Mouse (Mus musculus) liver, embryonic 14.5 days (tissue): ENCODE results near the gene Ltbp3. TPM values are rescaled to one million over a fixed set of nuclear protein-coding genes. Genes with fewer than 3 reads are reported as not detected.
"Not testable (repeated sequence)": the region's sequence is repeated elsewhere in the genome, so short reads cannot be mapped to it uniquely, and the experiment has no call there.

Experiments
- ATAC-seq: fragments of 200-750 bp; cut with Nextera tagmentation; 2 replicates; pipeline ENCODE4 v1.8.0; 2017; ENCODE audit warnings: moderate number of reproducible peaks, mild to moderate bottlenecking, moderate library complexity; ENCODE audit not compliant: insufficient read depth
- DNase-seq, 3 experiments: peaks; one replicate each; pipeline ENCODE4 v3.0.0-alpha.2; 2012 to 2013; ENCODE audit warnings: low read depth in 3 of 3, low spot score in 3 of 3
- H3K27ac ChIP-seq: fragments of 300-500 bp; sonication (generic); 2 replicates; pipeline ENCODE4 v1.5.1; 2014; ENCODE audit warnings: moderate library complexity, mild to moderate bottlenecking, control low read depth, inconsistent platforms
- H3K27me3 ChIP-seq: fragments of 300-500 bp; sonication (generic); 2 replicates; pipeline ENCODE4 v1.6.1; 2014; ENCODE audit warnings: mild to moderate bottlenecking, low read length, moderate library complexity; ENCODE audit not compliant: control insufficient read depth, insufficient read depth
- H3K36me3 ChIP-seq: fragments of 300-500 bp; sonication (generic); replicated peaks from 2 replicates; pipeline ENCODE4 v1.6.1; 2014; ENCODE audit warnings: low read depth; ENCODE audit not compliant: control insufficient read depth, insufficient read depth
- H3K4me1 ChIP-seq, 2 experiments: fragments of 200-500 bp in 1 of 2; fragments of 300-500 bp in 1 of 2; sonication (generic) in 1 of 2; replicated peaks; 2 replicates each; pipeline ENCODE4 v1.6.1; 2012 to 2014; ENCODE audit warnings: antibody characterized with exemption in 1 of 2, inconsistent platforms in 1 of 2, low read length in 1 of 2; ENCODE audit not compliant: control insufficient read depth in 2 of 2, insufficient read depth in 2 of 2
- H3K4me2 ChIP-seq: fragments of 300-500 bp; sonication (generic); 2 replicates; pipeline ENCODE4 v1.6.1; 2014; ENCODE audit warnings: low read depth, mild to moderate bottlenecking, control low read depth, moderate library complexity
- H3K4me3 ChIP-seq, 2 experiments: fragments of 200-500 bp in 1 of 2; fragments of 300-500 bp in 1 of 2; sonication (generic) in 1 of 2; 2 replicates each; pipeline ENCODE4 v1.5.1; 2012 to 2014; ENCODE audit warnings: low read depth in 2 of 2, low read length in 2 of 2, mild to moderate bottlenecking in 2 of 2, control low read depth in 1 of 2, inconsistent platforms in 1 of 2, moderate library complexity in 1 of 2; ENCODE audit not compliant: insufficient read depth in 1 of 2
- H3K9ac ChIP-seq: fragments of 300-500 bp; sonication (generic); replicated peaks from 2 replicates; pipeline ENCODE4 v1.6.1; 2014; ENCODE audit warnings: mild to moderate bottlenecking, control low read depth, moderate library complexity
- H3K9me3 ChIP-seq: fragments of 300-500 bp; sonication (generic); 2 replicates; pipeline ENCODE4 v1.6.1; 2016; ENCODE audit warnings: low read length, mixed read lengths; ENCODE audit not compliant: control insufficient read depth
- CTCF ChIP-seq: IDR thresholded peaks from 2 replicates; pipeline ENCODE4 v1.5.1; 2016; ENCODE audit warnings: antibody characterized with exemption, low read depth, control low read depth
- EP300 ChIP-seq: IDR thresholded peaks from 2 replicates; pipeline ENCODE4 v1.6.1; 2016; ENCODE audit warnings: antibody characterized with exemption, low read depth
- whole genome bisulfite sequencing: fragments of 180-500 bp; shearing (Covaris S2); extraction: QIAGEN DNeasy Blood & Tissue Kit; methylation state at CpG from one replicate; pipeline ENCODE4 v1.1.7; 2014; ENCODE audit not compliant: insufficient replicate concordance; 5-methylcytosine and 5-hydroxymethylcytosine counted together
- polyA plus RNA-seq, 2 experiments: library from polyadenylated mRNA; depleted of rRNA in 1 of 2; stranded (reverse) in 1 of 2; unstranded in 1 of 2; fragments of >200 nt; fragmentation: Nextera tagmentation in 1 of 2; extraction: Ambion mirVana in 1 of 2; gene quantifications; 2 replicates each; pipeline versions ENCODE4 v1.2.1 to v1.2.3; 2012 to 2014

Gene Ltbp3
- polyA plus RNA-seq, 2 experiments = 1.6 to 2.1 TPM

DNA sequence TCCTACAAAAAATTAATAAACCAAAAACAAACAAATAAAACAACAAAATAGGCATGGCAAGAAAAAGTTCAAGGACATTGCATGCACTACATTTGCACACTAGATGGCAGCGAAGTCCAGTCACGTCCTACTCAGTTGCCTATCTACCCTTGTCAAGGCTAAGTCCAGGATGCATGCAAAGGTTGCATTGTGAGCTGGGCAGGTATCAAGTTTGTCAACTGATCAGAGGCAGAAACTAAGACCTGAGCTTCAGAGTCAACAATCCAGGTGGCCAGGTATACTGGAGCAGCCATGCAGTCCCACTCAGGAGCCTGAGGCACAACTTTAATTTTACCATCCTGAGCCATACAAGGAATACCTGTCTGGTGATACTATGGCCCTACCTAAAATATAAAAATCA lies 52.4 kb downstream of the Ltbp3 start:
- Histone ChIP-seq H3K9me3 (no peaks in the 10 kb centered on the region), H3K27ac (peak overlapping the region; percentile 57), H3K4me3 (no peak overlapping the region), H3K4me2 (no peak overlapping the region), H3K27me3 (no peaks in the 10 kb centered on the region), H3K4me1 (peaks cover 22 to 38% of the 10 kb centered on the region in 2 experiments), H3K36me3 (peaks cover 34% of the 10 kb centered on the region), H3K9ac (no peak overlapping the region; the same call in 1 of the 2 replicates)
- TF ChIP-seq CTCF (peak; percentile 93), EP300 (no peak)
- WGBS = 0% methylated on average over 2 of the region's 2 CpGs
- peak; percentile 50 for ATAC-seq
- peak in 2 of 3 experiments; percentile 61 to 74 for DNase-seq

DNA sequence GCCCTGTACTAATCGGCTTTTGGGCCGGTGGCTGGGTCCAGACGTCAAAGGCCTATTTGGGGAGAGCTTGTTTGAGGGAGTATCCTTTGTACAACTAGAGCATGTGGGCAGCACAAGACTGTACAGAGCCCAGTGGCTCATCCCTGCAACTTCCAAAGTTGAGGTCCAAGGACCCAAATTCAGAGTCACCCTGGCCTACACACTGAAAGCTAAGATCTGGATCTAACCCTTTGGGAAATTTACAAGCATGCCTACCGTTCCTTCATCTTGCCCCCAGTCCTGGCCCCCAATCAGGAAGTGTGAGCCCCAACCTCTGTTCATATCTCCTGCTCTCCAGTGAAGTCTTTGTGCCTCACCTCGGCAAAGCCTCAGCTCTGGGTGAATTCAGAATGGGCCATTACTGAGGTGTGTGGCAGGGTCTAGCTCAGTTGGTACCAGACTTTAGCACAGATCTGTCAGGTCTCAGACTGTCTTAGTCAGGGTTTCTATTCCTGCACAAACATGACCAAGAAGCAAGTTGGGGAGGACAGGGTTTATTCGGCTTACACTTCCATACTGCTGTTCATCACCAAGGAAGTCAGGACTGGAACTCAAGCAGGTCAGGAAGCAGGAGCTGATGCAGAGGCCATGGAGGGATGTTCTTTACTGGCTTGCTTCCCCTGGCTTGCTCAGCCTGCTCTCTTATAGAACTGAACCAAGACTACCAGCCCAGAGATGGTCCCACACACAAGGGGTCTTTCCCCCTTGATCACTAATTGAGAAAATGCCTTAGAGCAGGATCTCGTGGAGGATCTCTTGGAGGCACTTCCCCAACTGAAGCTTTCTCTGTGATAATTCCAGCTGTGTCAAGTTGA lies 53.4 kb downstream of the Ltbp3 start:
- DNase-seq, H3K27me3 ChIP-seq, H3K9me3 ChIP-seq, H3K4me3 ChIP-seq: not testable (repeated sequence)
- WGBS = 23% methylated on average over 7 of the region's 7 CpGs
- 0 out of 2 replicates have a peak, but pooled peaks have one; percentile 6 for TF ChIP-seq EP300
- peak overlapping the region; percentile 15; the same call in 1 of the 2 replicates for H3K4me2 ChIP-seq
- peak; percentile 18 for ATAC-seq
- H3K36me3 ChIP-seq = peaks cover 44% of the 10 kb centered on the region
- peak overlapping the region; percentile 74 for H3K27ac ChIP-seq
- H3K4me1 ChIP-seq = peaks cover 22 to 38% of the 10 kb centered on the region in 2 experiments
- peak overlapping the region; percentile 13; the same call in 1 of the 2 replicates for H3K9ac ChIP-seq

DNA sequence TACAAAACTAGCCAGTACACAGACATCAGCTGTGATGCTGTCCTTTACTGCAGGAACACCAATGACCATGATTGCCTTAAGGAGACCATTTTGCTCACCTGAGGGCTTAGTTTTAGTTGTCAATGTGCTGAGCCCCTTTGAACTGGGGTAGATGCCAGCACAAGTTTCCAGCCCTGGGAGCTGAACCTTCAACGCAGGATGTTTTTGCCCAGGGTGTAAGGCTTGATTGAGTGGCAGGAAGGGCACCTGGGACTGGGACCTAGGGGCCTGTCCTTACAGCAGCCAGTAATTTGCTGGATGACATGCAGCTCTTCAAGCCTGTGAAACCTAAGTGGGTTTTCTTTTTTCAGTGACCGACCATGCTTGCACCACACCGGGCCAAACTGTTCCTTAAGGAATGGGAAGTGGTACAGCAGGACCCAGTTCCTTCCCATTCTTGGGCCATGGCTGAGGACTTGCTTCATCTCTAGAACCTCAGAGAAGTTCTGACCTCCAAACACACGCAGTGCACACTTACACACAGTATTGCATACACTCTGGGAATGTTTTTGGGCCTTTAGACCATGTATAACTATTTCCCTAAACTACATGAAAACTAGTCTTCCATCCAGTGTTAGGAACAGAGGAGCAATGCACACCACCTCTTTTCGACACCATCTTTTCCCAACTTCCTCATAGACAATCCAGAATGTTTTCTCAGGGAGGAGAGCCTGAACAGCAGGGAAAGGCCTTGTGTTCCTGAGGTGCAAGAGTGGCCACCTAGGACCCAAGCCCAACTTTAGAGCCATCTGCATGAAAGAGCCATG lies 54.3 kb downstream of the Ltbp3 start:
- peaks cover 22 to 38% of the 10 kb centered on the region in 2 experiments for H3K4me1 ChIP-seq
- peak overlapping the region; percentile 95 for H3K4me2 ChIP-seq
- peak overlapping the region; percentile 74 for H3K27ac ChIP-seq
- peak; percentile 9 for ATAC-seq
- H3K36me3 ChIP-seq = peaks cover 46% of the 10 kb centered on the region
- WGBS = 38% methylated on average over 5 of the region's 5 CpGs
- no peaks in the 10 kb centered on the region for H3K9me3 ChIP-seq
- H3K27me3 ChIP-seq = no peaks in the 10 kb centered on the region
- no peak overlapping the region; a peak in 1 of 4 replicates for H3K4me3 ChIP-seq
- TF ChIP-seq EP300 = 0 out of 2 replicates have a peak, but pooled peaks have one; percentile 19
- TF ChIP-seq CTCF = no peak
- peak in 1 of 3 experiments; percentile 67 for DNase-seq
- no peak overlapping the region; the same call in none of the 2 replicates for H3K9ac ChIP-seq

DNA sequence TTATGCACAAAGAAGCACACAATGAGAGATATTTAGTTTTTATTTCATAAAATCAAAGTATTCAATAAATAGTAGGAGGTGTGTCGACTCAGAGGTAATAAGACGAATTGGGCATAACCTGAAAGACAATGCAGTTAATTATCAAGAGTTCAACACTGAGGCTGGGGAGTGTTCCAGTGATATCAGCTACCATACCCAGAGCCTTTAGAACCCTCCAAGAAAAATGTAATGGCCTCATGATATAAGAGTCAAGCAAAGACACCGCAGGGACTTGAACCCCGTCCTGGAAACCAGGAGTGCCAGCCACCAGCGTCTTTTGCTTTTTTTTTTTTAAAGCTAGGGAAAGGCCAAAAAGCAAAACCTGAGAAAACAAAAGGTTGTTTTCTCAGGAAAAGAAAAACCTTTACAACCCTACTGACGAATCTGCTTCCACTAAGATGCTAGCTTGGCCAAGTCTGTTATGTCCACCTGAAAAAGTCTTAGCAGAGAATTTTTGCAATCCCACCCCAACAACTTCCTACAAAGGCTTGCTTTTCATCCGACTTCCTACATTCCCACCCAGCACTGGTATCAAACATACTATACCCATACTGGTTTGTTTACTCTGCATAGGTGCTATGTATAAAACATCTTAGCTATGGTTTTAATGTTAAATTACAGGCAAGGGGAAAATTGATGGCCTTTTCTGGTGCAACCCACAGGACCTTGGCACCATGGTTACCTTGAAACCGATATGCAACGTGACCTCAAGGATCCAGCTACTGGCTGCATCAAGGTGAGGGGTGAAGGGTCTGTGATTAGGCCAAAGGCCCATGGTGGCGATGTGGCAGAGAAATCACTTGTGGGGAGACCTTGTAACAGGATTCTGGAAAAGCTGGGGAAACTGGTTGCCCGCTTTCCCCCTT lies 55.2 kb downstream of the Ltbp3 start:
- Histone ChIP-seq H3K4me3 (peak overlapping the region; percentile 28 to 73; a peak in 3 of 4 replicates), H3K27ac (peak overlapping the region; percentile 86), H3K27me3 (no peaks in the 10 kb centered on the region), H3K9me3 (no peaks in the 10 kb centered on the region), H3K9ac (peak overlapping the region; percentile 10; the same call in 1 of the 2 replicates), H3K4me2 (peak overlapping the region; percentile 95), H3K36me3 (peaks cover 52% of the 10 kb centered on the region), H3K4me1 (peaks cover 22 to 38% of the 10 kb centered on the region in 2 experiments)
- TF ChIP-seq EP300 (no peak), CTCF (no peak)
- WGBS = 68% methylated on average over 11 of the region's 11 CpGs
- ATAC-seq = no peak
- DNase-seq = no peak
